Mouse (Mus musculus) mouse embryonic stem cell (cell line): ENCODE data around the gene Smad3.

Source experiments
- in situ Hi-C, 2 experiments: fragments of 300-500 bp; cut with MboI; formaldehyde crosslinking; loops; 1 replicate in 1 of 2; 3 replicates in 1 of 2; pipeline ENCODE4 v1.14.3; 2019 to 2020; ENCODE audit warnings: low sequenced_read_pairs in 2 of 2, low pct_unique_long_range_greater_than_20kb in 1 of 2, mixed read lengths in 1 of 2; ENCODE audit not compliant: unreplicated experiment in 1 of 2

Gene Smad3

DNA sequence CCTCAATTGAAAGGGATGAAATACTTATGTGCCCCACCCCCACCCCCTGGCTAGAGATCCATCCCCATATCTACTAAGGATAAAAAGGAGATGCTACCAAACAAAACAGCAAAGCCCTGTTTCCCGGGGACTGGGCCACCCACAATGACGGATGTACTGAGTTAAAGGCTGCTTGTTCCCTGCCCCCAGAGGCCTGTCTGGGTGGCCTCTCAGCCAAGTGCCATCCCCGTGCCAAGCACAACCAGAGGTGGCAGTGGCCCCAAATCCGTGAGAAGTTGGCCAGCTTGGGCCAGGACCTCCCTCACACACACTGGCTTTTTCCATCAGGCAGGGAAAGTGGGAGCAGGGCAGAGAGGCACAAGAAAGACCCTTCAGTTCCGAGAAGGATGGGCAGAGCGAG is 45.0 kb downstream of the Smad3 start:
- in situ Hi-C loops = no loop called here

DNA sequence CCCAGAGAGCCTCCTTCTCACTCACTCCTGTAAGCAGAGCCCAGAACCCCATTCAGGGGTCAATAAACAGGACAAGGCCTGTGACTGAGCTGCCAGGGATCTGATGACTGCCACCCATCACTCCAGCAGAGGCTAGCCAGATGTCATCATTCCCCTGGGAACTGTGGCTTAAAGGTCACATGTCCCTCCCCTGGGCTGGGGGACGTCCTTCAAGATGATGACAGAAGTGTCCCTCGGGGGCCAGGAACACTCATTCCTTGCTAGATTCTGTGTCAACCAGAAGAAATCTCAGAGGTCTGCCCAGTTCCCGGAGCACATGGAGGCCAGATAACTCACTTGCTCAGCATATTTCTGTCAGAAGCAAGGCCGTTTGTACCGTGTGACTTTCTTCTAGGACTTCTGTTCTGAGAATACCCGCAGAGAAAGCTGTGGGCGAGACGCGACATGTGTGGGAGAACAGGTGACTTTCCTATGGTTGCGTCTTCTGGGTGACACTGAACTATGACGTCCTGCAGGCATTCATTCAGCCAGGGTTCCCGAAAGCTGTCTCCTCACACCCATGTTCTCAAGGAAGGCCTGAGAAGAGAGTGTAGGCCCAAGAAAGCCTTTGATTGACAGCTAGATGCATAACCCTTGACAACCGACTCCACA is 46.1 kb downstream of the Smad3 start:
- in situ Hi-C loops = no loop called here

DNA sequence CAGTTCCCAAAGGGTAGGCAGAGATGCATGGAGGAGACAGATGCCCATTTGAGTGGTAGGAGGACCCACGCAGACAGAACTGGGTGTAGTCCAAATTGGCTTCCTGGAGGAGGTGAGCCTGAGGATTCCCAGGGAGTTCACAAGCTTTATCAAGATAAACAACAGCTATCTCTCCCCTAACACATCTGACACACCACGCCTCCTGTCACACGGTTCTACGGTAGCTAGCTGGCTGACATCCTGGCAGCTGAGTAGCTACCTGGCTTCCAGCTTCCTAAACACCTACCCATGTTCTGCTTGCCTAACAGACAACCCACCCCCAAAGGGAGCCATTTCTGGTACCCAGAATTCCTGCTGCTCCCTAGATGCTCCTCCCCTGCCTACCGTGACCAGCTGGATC is 47.9 kb downstream of the Smad3 start:
- in situ Hi-C loops = no loop called here

DNA sequence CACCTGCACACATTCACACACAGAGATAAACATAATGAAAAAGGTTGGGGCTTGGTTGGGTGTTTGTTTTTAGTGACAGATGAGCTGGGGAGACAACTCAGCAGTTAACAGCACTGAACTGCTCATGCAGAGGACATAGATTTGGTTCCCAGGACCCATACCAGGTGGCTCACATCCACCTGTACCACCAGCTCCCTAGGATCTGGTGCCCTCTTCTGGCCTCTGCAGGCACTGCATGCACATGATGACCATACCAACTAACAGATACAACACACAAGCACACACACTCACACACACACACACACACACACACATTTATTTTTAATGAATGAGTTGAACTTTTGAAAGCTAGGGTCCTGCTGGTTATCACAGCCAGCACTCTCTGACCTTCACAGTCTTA is 48.5 kb downstream of the Smad3 start:
- in situ Hi-C loops = no loop called here

DNA sequence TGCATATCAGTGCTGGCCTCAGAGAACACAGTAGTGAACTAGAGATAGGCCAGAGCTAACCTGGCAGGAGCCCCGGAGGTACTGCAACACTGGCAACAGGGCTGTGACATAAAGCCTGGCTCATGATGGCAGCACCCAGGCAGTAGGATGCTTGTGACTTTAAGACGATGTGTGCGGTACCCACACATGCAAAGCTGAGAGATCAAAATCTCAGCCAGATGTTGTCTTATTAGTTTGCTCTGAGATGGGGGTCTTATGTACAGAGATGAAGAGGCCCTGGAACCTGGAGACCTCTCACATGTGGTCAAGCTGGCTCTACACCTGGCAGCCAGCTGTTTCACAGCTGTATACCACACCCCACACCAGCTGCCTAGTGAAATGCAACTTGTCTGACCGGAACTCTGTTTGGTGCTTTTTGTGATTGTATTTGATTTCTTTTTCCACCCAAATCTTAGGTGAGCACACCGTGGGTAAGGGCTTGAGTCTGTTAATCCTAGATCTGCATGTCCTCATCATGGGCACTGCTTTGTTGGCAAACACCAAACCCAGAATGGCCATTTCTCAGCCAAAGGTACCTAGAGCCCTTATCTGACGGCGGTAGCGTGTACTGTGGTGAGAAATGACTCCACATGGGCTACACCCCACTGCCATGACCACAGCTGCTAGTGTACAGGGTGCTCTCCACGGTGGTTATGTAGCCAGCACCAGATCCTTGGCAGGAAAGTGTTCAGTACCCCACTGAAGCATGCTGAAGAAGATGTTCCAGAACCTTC is 49.8 kb downstream of the Smad3 start:
- in situ Hi-C loops = no loop called here

DNA sequence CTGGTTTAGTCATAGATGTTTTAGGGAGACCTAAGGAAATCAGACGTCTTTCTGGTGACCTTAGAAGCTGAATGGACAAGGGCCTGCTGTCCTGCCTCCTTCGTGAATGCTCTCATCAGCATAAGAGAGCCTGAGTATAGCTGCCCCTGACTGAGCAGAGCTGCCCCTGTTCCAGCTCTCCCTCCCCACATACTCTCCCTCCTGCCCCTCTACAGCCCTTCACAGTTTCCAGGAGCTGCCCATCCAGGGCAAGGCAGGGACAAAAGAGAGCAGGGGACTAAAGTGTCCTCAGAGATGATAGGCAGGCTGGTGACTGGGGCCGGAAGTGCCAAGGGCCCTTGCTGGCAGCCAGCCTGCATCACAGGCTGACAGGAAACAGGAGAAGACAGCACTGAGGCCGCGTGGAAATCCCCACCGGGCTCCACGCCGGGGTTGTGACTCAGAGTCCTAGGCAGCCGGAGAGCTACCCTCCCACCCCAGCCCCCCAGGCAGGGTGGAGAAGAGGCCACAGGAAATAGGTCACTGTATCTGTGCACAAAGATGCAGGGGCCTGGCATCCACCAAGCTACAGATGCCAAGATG is 51.6 kb downstream of the Smad3 start:
- in situ Hi-C loops = no loop called here

DNA sequence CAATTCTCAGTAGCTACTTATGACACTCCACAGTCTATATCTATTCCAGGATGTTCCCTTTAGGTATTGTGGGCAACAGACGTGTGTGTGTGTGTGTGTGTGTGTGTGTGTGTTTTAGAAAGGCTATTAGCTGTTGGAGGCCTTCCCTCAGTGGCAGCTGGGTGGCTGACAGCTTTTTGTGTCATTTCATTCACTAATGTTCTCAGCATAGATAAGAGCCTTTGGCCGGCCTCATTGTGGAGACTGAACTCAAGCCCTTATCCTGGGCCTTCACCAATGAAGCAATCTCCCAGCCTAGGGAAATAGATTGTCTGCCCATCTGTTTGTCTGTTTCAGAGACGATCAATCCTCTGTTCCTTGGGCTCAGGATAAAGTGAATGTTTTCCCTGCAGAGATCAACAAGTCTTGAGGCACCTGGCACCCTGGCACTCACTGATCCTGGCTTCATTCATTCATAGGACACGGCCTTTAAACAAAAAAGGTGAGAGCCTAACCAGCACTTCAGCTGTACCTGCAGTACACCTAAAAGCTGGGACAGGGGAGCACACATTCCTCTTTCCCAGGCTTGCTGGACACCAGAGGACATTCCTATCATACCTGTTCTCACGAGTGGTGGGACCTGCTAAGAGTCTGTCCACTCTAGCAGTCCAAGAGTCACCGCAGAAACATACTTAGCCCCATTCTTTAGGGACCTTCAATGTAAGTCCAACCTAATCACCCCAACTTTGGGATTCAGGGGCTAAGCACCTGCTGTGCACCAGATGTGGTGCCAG is 52.6 kb downstream of the Smad3 start:
- in situ Hi-C loops = no loop called here

DNA sequence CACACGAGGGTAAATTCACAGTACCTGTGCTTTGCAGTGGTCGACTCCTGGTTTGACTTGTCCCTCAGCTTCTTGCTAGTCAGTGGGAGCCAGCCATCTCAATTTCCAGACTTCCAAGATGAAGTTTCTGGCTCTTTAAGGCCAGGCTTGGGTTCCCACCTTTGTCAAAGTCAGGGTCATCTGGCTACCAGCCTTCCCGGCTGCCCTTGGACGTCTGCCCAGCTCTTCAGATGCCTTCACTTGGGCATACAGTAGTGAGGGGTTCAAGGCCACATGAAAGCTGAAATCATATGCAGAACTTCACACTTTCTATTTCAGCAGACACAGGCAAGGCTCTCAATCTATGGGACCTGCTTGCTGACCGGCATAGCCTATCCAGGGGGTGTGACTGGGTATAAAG is 53.7 kb downstream of the Smad3 start:
- in situ Hi-C loops = no loop called here

DNA sequence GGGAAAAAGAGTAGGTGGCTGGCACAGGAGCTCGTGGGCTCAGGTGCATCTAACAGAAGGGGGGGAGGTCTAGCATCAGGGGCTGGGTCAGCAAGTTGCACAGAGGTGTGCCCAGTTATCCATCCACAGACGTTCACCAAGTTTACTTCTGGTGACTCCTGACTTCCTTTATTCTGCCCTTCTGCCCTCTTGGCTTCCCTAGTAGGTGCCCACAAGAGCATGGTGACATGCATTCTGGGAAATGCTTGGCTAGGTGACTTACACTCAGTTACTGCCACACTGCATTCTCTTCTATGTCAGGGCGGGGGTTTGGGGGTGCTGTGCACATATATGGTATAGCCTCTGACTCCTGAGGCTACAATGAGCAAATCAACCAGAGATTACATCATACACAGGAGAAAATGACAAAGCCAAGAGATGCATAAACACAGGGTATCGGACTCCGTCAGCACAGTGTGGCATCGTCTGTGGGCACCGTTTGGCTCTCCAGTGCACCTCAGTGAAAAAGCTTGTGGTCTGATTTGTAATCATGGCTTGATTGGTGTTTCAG is 54.5 kb downstream of the Smad3 start:
- in situ Hi-C loops = no loop called here

DNA sequence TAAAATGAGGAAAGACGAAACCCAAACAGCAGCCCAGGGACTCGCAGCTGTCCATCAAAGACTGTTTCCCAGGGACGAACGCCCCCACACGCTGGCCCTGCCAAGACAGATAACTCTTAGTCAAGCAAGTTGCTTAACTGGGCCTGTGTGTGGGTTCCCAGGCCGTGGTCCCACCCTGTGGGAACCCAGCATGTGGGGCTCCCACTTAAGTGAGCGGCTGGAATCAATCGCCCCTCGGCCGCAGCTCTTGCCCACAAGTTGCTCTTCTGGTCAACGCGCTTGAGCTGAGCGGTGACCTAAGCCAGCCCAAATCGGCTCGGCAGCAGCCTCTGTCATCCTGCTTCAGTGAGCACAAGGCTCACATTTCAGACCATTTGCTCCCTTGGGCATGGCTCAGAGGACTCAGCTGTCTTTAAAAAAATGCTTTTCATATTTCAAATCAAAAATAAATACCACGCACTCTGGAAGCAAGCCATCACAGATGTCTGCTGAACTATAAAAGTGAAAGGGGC is 55.2 kb downstream of the Smad3 start:
- in situ Hi-C loops = no loop called here

DNA sequence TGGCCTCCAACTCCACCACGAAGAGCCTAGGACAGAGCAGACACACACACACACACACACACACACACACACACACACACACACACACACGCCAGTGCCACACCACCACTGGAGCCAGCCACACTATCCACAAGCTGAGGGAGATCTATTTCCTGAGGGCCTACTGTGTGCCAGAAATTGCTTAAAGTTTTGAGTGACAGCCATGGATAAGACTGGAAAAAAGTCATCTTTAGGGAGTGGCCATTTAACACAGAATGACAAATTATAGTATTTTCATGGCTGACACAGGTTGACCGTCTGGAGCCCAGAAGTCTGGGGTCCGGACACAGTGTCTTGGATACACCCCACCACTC is 55.9 kb downstream of the Smad3 start:
- in situ Hi-C loops = no loop called here

DNA sequence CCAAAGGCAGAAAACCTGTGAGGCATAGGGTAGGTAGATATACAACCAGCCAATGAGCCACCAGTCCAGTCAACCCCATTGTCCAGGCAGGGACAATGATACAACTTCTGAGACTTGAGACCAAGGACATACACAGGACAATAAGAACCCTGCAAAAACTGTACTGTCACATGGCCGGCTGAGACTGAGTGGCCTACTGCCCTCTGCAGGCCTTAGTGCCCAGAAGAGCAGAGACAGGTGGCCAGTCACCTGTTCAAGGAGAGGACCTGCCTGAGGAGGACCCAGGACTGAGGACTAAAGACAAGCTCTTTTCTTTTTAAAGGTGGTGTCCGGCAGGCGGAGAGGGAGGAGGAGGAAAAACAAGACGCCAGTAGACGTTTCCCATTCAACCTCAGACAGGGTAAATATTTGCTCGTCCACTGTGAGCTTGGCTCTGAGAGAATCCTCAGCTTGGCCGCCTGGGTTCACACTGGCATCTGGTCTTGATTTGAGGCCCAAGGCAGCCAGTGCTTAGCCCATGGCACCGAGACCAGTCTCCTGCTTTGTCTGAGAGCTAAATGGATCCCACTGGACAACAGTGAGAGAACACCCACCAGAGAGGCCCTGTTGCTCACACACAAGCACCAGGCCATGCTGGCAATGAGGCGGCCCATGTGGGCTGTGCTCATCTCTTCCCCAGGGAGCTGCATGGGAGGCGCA is 56.4 kb downstream of the Smad3 start:
- in situ Hi-C loops = no loop called here

DNA sequence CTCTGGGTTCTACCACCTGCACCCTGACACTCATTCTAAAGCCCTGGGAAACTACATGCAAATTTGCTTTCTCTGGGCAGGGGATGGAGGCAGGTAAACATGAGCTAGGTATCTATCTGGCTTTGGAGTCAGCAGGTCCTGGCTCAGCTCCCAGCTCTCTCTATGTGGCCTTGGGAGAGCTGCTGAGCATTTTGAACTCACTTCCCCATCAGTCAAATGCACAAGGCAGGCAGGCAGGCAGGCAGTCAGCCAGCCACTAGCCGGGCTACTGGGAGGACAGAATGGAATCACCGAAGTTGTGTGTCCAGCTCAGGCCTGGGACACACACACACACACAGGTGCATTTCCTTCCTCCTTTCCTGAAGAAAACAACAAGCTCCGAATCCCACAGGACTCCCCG is 58.6 kb downstream of the Smad3 start:
- in situ Hi-C loops = no loop called here

DNA sequence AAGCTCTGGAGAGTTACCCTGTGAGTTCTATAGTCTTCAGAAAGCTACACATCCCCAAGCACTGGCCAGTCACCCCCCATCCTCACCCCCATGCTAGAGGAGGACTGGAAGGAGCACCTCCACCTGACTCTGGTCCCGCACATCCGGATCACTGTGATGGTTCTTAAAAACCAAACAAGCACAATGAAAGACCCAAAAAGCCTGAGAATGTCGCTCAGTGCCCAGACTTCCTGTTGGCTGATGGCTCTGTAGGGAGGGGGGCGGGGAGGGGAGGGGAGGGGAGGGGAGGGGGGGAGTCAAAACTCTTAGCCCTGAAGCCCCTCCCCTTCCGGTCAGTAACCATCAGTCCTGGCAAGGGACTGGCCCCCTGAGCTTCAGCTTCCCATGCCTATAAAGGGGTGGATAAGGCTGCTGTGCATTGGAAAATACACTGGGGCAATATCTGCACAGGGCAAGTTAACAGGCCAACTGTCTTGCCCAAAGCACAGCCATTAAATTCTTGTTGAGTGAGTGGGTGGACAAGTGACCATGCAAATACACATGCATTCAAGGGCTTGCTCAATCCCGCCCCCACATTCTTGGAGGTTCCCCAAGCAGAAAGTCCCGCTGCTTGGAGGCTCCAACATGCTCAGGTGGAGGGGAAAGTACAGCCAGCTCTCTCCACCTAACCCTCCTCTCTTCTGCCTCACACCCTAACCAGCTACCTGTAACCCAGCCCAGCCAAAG is 59.3 kb downstream of the Smad3 start:
- in situ Hi-C loops = no loop called here

DNA sequence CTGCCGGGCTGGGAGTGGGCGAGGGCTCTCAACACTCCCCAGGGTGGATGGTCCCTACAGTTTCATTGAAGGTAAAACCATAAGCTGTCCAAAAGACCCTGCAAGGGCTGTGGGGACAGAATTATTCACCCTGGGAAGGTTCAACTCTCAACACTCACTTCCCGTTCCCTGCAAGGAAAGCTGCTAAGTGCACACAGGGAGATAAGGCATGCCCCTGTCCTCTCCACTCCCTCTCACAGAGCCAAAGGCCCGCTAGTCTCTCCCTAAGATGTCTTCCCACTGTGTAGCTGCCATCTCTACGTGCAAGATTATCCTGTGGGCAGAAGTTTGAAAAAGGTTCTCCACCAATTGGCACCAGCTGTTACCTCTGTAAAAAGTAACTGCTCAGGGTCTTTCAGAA is 60.2 kb downstream of the Smad3 start:
- in situ Hi-C loops = no loop called here

DNA sequence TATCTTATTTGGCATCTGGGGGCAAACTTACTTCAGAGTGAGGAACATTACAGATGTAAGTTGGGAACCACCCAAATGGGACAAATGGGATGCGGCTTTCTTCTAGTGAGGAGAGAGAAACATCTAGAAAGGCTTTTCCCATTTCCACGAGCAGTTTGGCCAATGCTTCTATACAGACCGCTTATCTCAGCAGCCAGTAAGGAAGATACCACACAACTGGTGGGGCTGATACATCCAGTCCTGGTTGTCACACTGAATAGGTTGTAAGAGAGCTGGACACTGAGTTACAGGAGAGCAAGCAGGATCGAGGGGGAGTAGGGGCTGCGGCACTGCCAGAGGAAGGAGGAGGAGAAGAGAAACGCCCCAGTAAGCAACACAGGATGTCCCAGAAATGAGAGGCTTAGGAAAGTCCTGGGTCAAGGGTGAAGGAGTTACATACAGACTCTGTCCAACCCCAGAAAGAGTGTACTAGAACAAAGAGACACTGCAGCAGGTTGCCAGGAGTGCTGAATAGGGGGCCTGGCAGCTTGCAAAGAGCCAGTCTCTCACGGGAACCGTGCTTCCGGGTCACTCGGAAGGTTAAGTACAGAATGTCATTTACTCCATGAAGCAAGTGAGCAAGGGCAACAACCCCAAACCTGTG is 61.2 kb downstream of the Smad3 start:
- in situ Hi-C loops = no loop called here

DNA sequence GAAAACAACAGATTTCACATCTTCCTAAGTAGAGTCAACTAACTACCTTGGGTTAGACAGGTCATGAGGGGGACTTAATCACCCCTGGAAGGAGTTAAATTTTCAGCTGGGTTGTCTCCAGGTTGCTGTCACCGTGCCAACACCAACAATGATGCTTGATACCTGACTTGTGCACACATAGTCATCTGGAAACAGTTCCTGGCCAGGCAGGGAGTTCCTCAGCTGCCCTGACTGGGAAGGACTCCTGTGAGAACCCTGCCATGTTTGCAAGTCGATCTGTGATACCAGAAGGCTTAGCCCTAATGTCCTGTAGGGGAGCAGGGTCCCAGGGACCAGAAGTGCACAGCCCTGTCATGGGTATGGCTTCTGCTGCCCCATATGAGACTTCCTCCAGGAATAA is 65.8 kb downstream of the Smad3 start:
- in situ Hi-C loops = no loop called here
